8 mouse cellular contexts compared by ENCODE assay signal in the genomic region with DNA sequence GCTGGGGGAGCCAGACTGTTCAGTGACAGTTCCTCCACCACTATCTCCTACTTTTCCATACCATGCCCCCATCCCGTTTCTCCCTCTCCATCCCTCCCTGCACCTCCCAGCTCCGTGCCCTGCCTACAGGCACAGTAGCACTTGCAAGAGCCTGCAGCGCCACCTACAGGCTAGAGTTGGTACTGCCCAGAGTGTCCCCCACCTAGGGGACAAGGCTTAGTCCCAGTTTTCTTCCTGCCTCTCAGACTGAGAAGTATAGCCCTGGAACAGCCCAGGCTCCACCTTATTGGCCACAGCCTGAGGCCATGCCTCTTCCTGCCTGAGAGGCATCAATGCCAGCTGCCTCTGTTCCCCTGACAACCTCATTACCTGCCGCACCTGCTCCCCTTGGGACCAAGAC.
DNase-seq lines count a peak whose midpoint lies in the region; ATAC-seq and TF ChIP-seq lines count a peak whose summit lies in the region.

No protein-coding gene starts in this region.

- peak; percentile 66 for TF ChIP-seq CTCF in bone marrow macrophage, adult 2 months (IDR thresholded peaks at IDR 0.05; ENCODE audit: low read depth, low read length)
- peak; percentile 95 for TF ChIP-seq CTCF in embryonic fibroblast, embryonic 13.5 days (IDR thresholded peaks at IDR 0.05; ENCODE audit: borderline replicate concordance, insufficient read depth, low read length)
- TF ChIP-seq CTCF in lung, embryonic 14.5 days (IDR thresholded peaks at IDR 0.05; ENCODE audit: low read depth), result peak; percentile 95

- DNase-seq in CD4-positive helper T cell, adult 2 months (ENCODE audit: low read depth, low spot score), result peak; percentile 19
- DNase-seq in heart, postnatal 14 days, result peak; percentile 65 to 81
- peak; percentile 93 to 94 for DNase-seq in kidney, postnatal 4 days
- DNase-seq in lung, embryonic 14.5 days, result peak; percentile 87
- DNase-seq in ovary, postnatal 36 days (ENCODE audit: low spot score), result peak; percentile 62
- DNase-seq in thymus, postnatal 14 days, result peak; percentile 59

- no peak overlapping the region for H3K4me3 ChIP-seq in bone marrow macrophage, adult 2 months (ENCODE audit: insufficient read depth, low read length)
- no peak overlapping the region for H3K4me3 ChIP-seq in embryonic fibroblast, embryonic 13.5 days (ENCODE audit: insufficient read depth, low read length)
- H3K4me3 ChIP-seq in lung, embryonic 14.5 days (ENCODE audit: low read depth, low read length), result no peak overlapping the region

- intact Hi-C loops in heart, postnatal 14 days (cut with DNase I), result loop anchor here (2.0 to 10.0 kb wide), 4 partner anchors 220 to 526 kb away; partner anchors contain the start of gene Ptpru

- H3K4me2 ChIP-seq in lung, embryonic 14.5 days, result no peak overlapping the region

- no peaks in the 10 kb centered on the region for H3K4me1 ChIP-seq in bone marrow macrophage, adult 2 months (ENCODE audit: control insufficient read depth, insufficient read depth, low read length)
- H3K4me1 ChIP-seq in embryonic fibroblast, embryonic 13.5 days (ENCODE audit: control insufficient read depth, insufficient read depth, low read length), result peaks cover 15% of the 10 kb centered on the region
- H3K4me1 ChIP-seq in lung, embryonic 14.5 days (ENCODE audit: insufficient read depth), result no peaks in the 10 kb centered on the region

- H3K9me3 ChIP-seq in lung, embryonic 14.5 days (ENCODE audit: low read depth, low read length), result no peaks in the 10 kb centered on the region

- TF ChIP-seq POLR2A in bone marrow macrophage, adult 2 months (IDR thresholded peaks at IDR 0.05; ENCODE audit: borderline replicate concordance, low read depth, low read length), result no peak
- TF ChIP-seq POLR2A in embryonic fibroblast, embryonic 13.5 days (IDR thresholded peaks at IDR 0.05; ENCODE audit: low read depth, low read length), result no peak

- H3K27ac ChIP-seq in bone marrow macrophage, adult 2 months (ENCODE audit: insufficient read depth, low read depth, low read length), result no peak overlapping the region
- H3K27ac ChIP-seq in embryonic fibroblast, embryonic 13.5 days (ENCODE audit: insufficient read depth, low read length), result no peak overlapping the region
- H3K27ac ChIP-seq in lung, embryonic 14.5 days (ENCODE audit: low read depth), result no peak overlapping the region

- peak; percentile 48; the same call in 1 of the 2 replicates for ATAC-seq in lung, embryonic 14.5 days (ENCODE audit: insufficient read depth)

- no peaks in the 10 kb centered on the region for H3K27me3 ChIP-seq in lung, embryonic 14.5 days (ENCODE audit: insufficient read depth, low read length)

- H3K9ac ChIP-seq in lung, embryonic 14.5 days, result no peak overlapping the region

- WGBS in lung, embryonic 14.5 days, result 12% methylated on average over 4 of the region's 4 CpGs

- H3K36me3 ChIP-seq in lung, embryonic 14.5 days (ENCODE audit: insufficient read depth), result no peaks in the 10 kb centered on the region

Comparison
In these comparisons a context has a peak if more than half of its experiments do, and no peak if none do; other contexts are left out.
1. DNase-seq: peak in every context shown above with its lines; median percentile 94 in kidney, postnatal 4 days; 87 in lung, embryonic 14.5 days; 73 in heart, postnatal 14 days; 62 in ovary, postnatal 36 days; 59 in thymus, postnatal 14 days; 19 in CD4-positive helper T cell, adult 2 months.